Mouse (Mus musculus): ENCODE measurements around the gene E130114P18Rik. TPM values are rescaled to one million over a fixed set of nuclear protein-coding genes. Genes with fewer than 3 reads are reported as not detected.

The E130114P18Rik gene
- total RNA-seq, 4 experiments from 2014 or later = 0.23 to 0.41 TPM; not detected in 2

- DNase-seq (ENCODE audit: low spot score) = no peak
Measured at GRCm38 (mm10) chr4:97577431-97577830, 200.4 kb downstream of the E130114P18Rik start.

GRCm38 (mm10) chr4:97575447-97575846, 202.4 kb downstream of the E130114P18Rik start:
- DNase-seq (ENCODE audit: low spot score) = no peak

GRCm38 (mm10) chr4:97569320-97569719, 208.6 kb downstream of the E130114P18Rik start:
- DNase-seq (ENCODE audit: low spot score) = no peak

- DNase-seq (ENCODE audit: low spot score) = peak; percentile 63
Measured at GRCm38 (mm10) chr4:97564656-97565055, 213.2 kb downstream of the E130114P18Rik start.

GRCm38 (mm10) chr4:97564199-97564598, 213.7 kb downstream of the E130114P18Rik start:
- DNase-seq (ENCODE audit: low spot score) = no peak

GRCm38 (mm10) chr4:97557585-97557984, 220.3 kb downstream of the E130114P18Rik start:
- DNase-seq (ENCODE audit: low spot score) = no peak

GRCm38 (mm10) chr4:97544016-97544415, 233.9 kb downstream of the E130114P18Rik start:
- no peak for DNase-seq (ENCODE audit: low spot score)

DNA sequence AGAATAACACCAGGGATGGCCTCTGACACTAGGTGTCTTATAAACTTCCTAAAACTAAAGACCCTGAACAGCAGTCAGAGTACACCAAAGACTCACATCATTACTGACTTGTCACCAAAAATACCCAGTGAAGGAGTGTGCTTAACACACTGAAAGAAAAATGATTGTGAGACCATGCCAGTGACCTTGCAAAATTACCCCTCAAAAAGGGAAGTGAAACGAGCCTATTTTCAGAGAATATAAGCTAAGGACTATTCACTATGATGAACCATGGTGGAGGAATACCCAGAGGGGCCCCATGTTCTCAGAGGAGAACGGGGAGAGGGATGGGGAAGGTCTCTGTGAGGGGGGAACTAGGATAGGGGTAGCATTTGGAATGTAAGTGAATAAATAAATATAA, 245.8 kb downstream of the E130114P18Rik start:
- DNase-seq (ENCODE audit: low spot score) = no peak

DNA sequence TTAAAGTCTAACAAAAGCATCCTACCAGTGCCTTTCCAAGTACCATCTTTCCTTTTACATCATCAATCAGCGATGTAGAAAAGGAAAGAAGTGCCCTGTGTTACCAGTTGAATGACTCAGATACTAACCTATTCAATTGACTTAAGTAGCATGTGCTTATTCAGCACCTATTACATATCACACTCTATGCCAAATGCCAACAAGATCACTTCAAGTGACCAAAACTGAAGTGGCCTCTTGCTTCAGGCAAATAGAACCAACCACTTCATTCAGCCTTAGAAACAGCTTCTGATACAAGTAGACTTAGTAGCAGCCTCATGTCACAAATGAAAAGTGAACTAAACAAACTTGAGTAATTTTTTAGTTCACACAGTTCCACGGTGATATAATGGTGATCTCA, 249.4 kb downstream of the E130114P18Rik start:
- DNase-seq (ENCODE audit: low spot score) = no peak

Other genes with a start within 250 kb of the E130114P18Rik start
- 100 to 1,000 TPM; 109 to 137 (median 121) TPM for gene Nfia, start 5.3 kb downstream of the E130114P18Rik start, total RNA-seq (2022)